Mouse (Mus musculus) MEL (cell line): ENCODE measurements around the gene Ascc3. TPM values are rescaled to one million over a fixed set of nuclear protein-coding genes. Genes with fewer than 3 reads are reported as not detected.

Source experiments
- DNase-seq: peaks from one replicate; pipeline ENCODE4 v3.0.0; 2011; ENCODE audit warnings: low read depth, low spot score
- H3K27ac ChIP-seq: 2 replicates; pipeline ENCODE4 v1.5.1; 2012; ENCODE audit warnings: low read depth, mild to moderate bottlenecking, control low read depth, low read length, moderate library complexity; ENCODE audit not compliant: control insufficient read depth
- H3K27me3 ChIP-seq, 2 experiments: fragments of 150-350 bp in 1 of 2; sonication (generic) in 1 of 2; 2 replicates each; pipeline ENCODE4 v1.6.1; 2012; ENCODE audit warnings: low read length in 2 of 2, mild to moderate bottlenecking in 2 of 2, improper control_type of control experiment in 1 of 2, moderate library complexity in 1 of 2; ENCODE audit not compliant: insufficient read depth in 2 of 2, control insufficient read depth in 1 of 2
- H3K36me3 ChIP-seq, 2 experiments: 2 replicates each; pipeline ENCODE4 v1.6.1; 2012 to 2014; ENCODE audit warnings: low read length in 2 of 2, improper control_type of control experiment in 1 of 2, inconsistent platforms in 1 of 2, mild to moderate bottlenecking in 1 of 2; ENCODE audit not compliant: insufficient read depth in 2 of 2, control insufficient read depth in 1 of 2
- H3K4me1 ChIP-seq, 2 experiments: fragments of 150-350 bp in 1 of 2; sonication (generic) in 1 of 2; 2 replicates each; pipeline ENCODE4 v1.6.1; 2012; ENCODE audit warnings: low read length in 2 of 2, improper control_type of control experiment in 1 of 2, mild to moderate bottlenecking in 1 of 2; ENCODE audit not compliant: insufficient read depth in 2 of 2, control insufficient read depth in 1 of 2
- H3K4me3 ChIP-seq, 2 experiments: fragments of 150-350 bp in 1 of 2; sonication (generic) in 1 of 2; 2 replicates each; pipeline ENCODE4 v1.5.1; 2012; ENCODE audit warnings: low read depth in 2 of 2, low read length in 2 of 2, mild to moderate bottlenecking in 2 of 2, moderate library complexity in 2 of 2, control low read depth in 1 of 2, improper control_type of control experiment in 1 of 2; ENCODE audit not compliant: control insufficient read depth in 1 of 2, insufficient read depth in 1 of 2
- H3K79me2 ChIP-seq: 2 replicates; pipeline ENCODE4 v1.6.1; 2012; ENCODE audit warnings: mild to moderate bottlenecking, low read length, moderate library complexity; ENCODE audit not compliant: control insufficient read depth, poor library complexity, insufficient read depth
- H3K9ac ChIP-seq: 2 replicates; pipeline ENCODE4 v1.6.1; 2012; ENCODE audit warnings: low read depth, mild to moderate bottlenecking, control low read depth, low read length, moderate library complexity; ENCODE audit not compliant: control insufficient read depth, poor library complexity, severe bottlenecking
- H3K9me3 ChIP-seq: fragments of 150-350 bp; sonication (generic); replicated peaks from 2 replicates; pipeline ENCODE4 v1.6.1; 2012; ENCODE audit warnings: mild to moderate bottlenecking, low read length, improper control_type of control experiment, moderate library complexity; ENCODE audit not compliant: insufficient read depth
- BHLHE40 ChIP-seq: IDR thresholded peaks from 2 replicates; pipeline ENCODE4 v1.6.1; 2012; ENCODE audit warnings: low read depth, mild to moderate bottlenecking, inconsistent platforms, low read length, improper control_type of control experiment, borderline replicate concordance
- CHD1 ChIP-seq: IDR thresholded peaks from 2 replicates; pipeline ENCODE4 v1.6.1; 2012; ENCODE audit warnings: low read depth, mild to moderate bottlenecking, inconsistent platforms, low read length, improper control_type of control experiment
- CHD2 ChIP-seq: IDR thresholded peaks from 2 replicates; pipeline ENCODE4 v1.6.1; 2011; ENCODE audit warnings: low read length, improper control_type of control experiment
- CTCF ChIP-seq, 3 experiments: IDR thresholded peaks in 2 of 3; conservative IDR thresholded peaks in 1 of 3; 2 replicates each; pipeline ENCODE4 v1.5.1; 2011 to 2012; ENCODE audit warnings: low read length in 3 of 3, low read depth in 2 of 3, mild to moderate bottlenecking in 2 of 3, improper control_type of control experiment in 1 of 3, inconsistent platforms in 1 of 3, mixed read lengths in 1 of 3, moderate library complexity in 1 of 3; ENCODE audit not compliant: control insufficient read depth in 1 of 3, insufficient read depth in 1 of 3, poor library complexity in 1 of 3, severe bottlenecking in 1 of 3
- E2F4 ChIP-seq: IDR thresholded peaks from 2 replicates; pipeline ENCODE4 v1.6.1; 2011; ENCODE audit warnings: low read depth, low read length, improper control_type of control experiment, borderline replicate concordance
- ELF1 ChIP-seq: IDR thresholded peaks from 2 replicates; pipeline ENCODE4 v1.6.1; 2014; ENCODE audit warnings: low read depth, mild to moderate bottlenecking, inconsistent platforms, low read length, improper control_type of control experiment, moderate library complexity
- EP300 ChIP-seq, 2 experiments: IDR thresholded peaks; 2 replicates each; pipeline ENCODE4 v1.6.1; 2011; ENCODE audit warnings: improper control_type of control experiment in 2 of 2, low read length in 2 of 2, low read depth in 1 of 2, mild to moderate bottlenecking in 1 of 2
- ETS1 ChIP-seq: IDR thresholded peaks from 2 replicates; pipeline ENCODE4 v1.6.1; 2012; ENCODE audit warnings: low read depth, mild to moderate bottlenecking, inconsistent platforms, low read length, improper control_type of control experiment, moderate library complexity
- GABPA ChIP-seq: IDR thresholded peaks from 2 replicates; pipeline ENCODE4 v1.6.1; 2012; ENCODE audit warnings: low read depth, mild to moderate bottlenecking, inconsistent platforms, low read length, improper control_type of control experiment, moderate library complexity
- GATA1 ChIP-seq: IDR thresholded peaks from 2 replicates; pipeline ENCODE4 v1.6.1; 2011; ENCODE audit warnings: low read depth, low read length, improper control_type of control experiment
- JUND ChIP-seq: IDR thresholded peaks from 2 replicates; pipeline ENCODE4 v1.6.1; 2011; ENCODE audit warnings: low read depth, mild to moderate bottlenecking, improper control_type of control experiment, low read length
- KAT2A ChIP-seq: conservative IDR thresholded peaks from 2 replicates; pipeline ENCODE4 v1.6.1; 2012; ENCODE audit warnings: low read depth, low read length, improper control_type of control experiment, inconsistent platforms
- MAFK ChIP-seq: IDR thresholded peaks from 2 replicates; pipeline ENCODE4 v1.6.1; 2011; ENCODE audit warnings: low read depth, mild to moderate bottlenecking, low read length, improper control_type of control experiment, borderline replicate concordance
- MAX ChIP-seq: IDR thresholded peaks from 2 replicates; pipeline ENCODE4 v1.6.1; 2011; ENCODE audit warnings: low read length, improper control_type of control experiment
- MAZ ChIP-seq: IDR thresholded peaks from 2 replicates; pipeline ENCODE4 v1.6.1; 2012; ENCODE audit warnings: low read depth, mild to moderate bottlenecking, inconsistent platforms, low read length, improper control_type of control experiment
- MEF2A ChIP-seq: IDR thresholded peaks from 2 replicates; pipeline ENCODE4 v1.6.1; 2014; ENCODE audit warnings: low read depth, mild to moderate bottlenecking, inconsistent platforms, low read length, improper control_type of control experiment; ENCODE audit not compliant: poor library complexity, insufficient replicate concordance, severe bottlenecking; ENCODE audit errors: extremely low read depth
- MXI1 ChIP-seq: IDR thresholded peaks from 2 replicates; pipeline ENCODE4 v1.6.1; 2011; ENCODE audit warnings: mild to moderate bottlenecking, low read depth, low read length, improper control_type of control experiment
- MYC ChIP-seq: IDR thresholded peaks from 2 replicates; pipeline ENCODE4 v1.6.1; 2011; ENCODE audit warnings: low read depth, mild to moderate bottlenecking, low read length, improper control_type of control experiment, moderate library complexity
- NELFE ChIP-seq: IDR thresholded peaks from 2 replicates; pipeline ENCODE4 v1.6.1; 2011; ENCODE audit warnings: low read depth, low read length, improper control_type of control experiment
- POLR2A ChIP-seq, 2 experiments: IDR thresholded peaks; 2 replicates each; pipeline ENCODE4 v1.6.1; 2011 to 2012; ENCODE audit warnings: low read length in 2 of 2, mild to moderate bottlenecking in 2 of 2, control low read depth in 1 of 2, improper control_type of control experiment in 1 of 2, low read depth in 1 of 2, moderate library complexity in 1 of 2; ENCODE audit not compliant: control insufficient read depth in 1 of 2, insufficient read depth in 1 of 2, poor library complexity in 1 of 2
- POLR2AphosphoS5 ChIP-seq: IDR thresholded peaks from 2 replicates; pipeline ENCODE4 v1.6.1; 2012; ENCODE audit warnings: low read depth, borderline replicate concordance, mild to moderate bottlenecking, inconsistent platforms, low read length, moderate library complexity, mixed read lengths
- RAD21 ChIP-seq: IDR thresholded peaks from 2 replicates; pipeline ENCODE4 v1.6.1; 2011; ENCODE audit warnings: mild to moderate bottlenecking, low read depth, low read length, improper control_type of control experiment
- RCOR1 ChIP-seq: IDR thresholded peaks from 2 replicates; pipeline ENCODE4 v1.6.1; 2012; ENCODE audit warnings: low read depth, mild to moderate bottlenecking, inconsistent platforms, low read length, improper control_type of control experiment
- TAL1 ChIP-seq: IDR thresholded peaks from 2 replicates; pipeline ENCODE4 v1.6.1; 2012; ENCODE audit warnings: mild to moderate bottlenecking, inconsistent platforms, low read length, moderate library complexity, mixed read lengths
- TCF12 ChIP-seq: IDR thresholded peaks from 2 replicates; pipeline ENCODE4 v1.6.1; 2014; ENCODE audit warnings: low read depth, mild to moderate bottlenecking, inconsistent platforms, low read length, improper control_type of control experiment, moderate library complexity
- UBTF ChIP-seq: IDR thresholded peaks from 2 replicates; pipeline ENCODE4 v1.6.1; 2012; ENCODE audit warnings: low read depth, mild to moderate bottlenecking, inconsistent platforms, low read length, improper control_type of control experiment, moderate library complexity, borderline replicate concordance; ENCODE audit not compliant: insufficient read depth
- USF2 ChIP-seq, 2 experiments: IDR thresholded peaks; 2 replicates each; pipeline ENCODE4 v1.6.1; 2011 to 2012; ENCODE audit warnings: improper control_type of control experiment in 2 of 2, low read length in 2 of 2, borderline replicate concordance in 1 of 2, inconsistent platforms in 1 of 2, low read depth in 1 of 2, mild to moderate bottlenecking in 1 of 2; ENCODE audit not compliant: insufficient read depth in 1 of 2
- ZKSCAN1 ChIP-seq: IDR thresholded peaks from 2 replicates; pipeline ENCODE4 v1.6.1; 2012; ENCODE audit warnings: low read depth, mild to moderate bottlenecking, inconsistent platforms, low read length, improper control_type of control experiment, moderate library complexity
- polyA plus RNA-seq, 2 experiments: library from polyadenylated mRNA; stranded (reverse) in 1 of 2; unstranded in 1 of 2; fragments of >175 nt in 1 of 2; fragments of >200 nt in 1 of 2; gene quantifications; 2 replicates each; pipeline versions ENCODE4 v1.2.1 to v1.2.4; 2012; ENCODE audit warnings: low replicate concordance in 2 of 2, low read depth in 1 of 2; ENCODE audit not compliant: insufficient read length in 2 of 2, insufficient read depth in 1 of 2, missing spikeins in 1 of 2
- total RNA-seq: library from RNA; depleted of rRNA; stranded (reverse); fragments of 300-350 nt; gene quantifications from 2 replicates; pipeline ENCODE4 v1.2.3, GENCODE M21; 2012

Gene Ascc3
- total and polyA plus RNA-seq, 3 experiments = 22.6 to 131 (median 24.3) TPM

DNA sequence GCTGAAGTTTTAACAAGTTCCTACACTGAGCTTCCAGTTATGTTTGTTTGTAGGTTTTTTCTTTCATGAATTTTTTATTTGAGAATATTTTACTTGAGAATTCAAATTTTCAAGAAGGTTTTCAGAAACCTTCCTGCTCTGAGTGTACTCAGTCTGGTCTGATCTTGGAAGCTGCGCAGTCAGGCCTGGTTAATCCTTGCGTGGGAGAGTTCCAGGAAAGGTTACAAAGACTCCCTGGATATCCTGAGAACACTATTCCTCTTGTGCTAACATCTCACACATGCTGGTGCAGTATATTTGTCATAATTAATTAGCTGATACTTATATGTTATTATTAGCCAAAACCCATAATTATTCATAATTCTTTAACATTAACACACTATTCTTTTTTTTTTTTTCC, 242.1 kb downstream of the Ascc3 start:
- no peaks in the 10 kb centered on the region for H3K4me1 ChIP-seq
- peaks cover 0 to 5% of the 10 kb centered on the region in 2 experiments; a peak in 1 of 4 replicates for H3K36me3 ChIP-seq
- H3K27ac ChIP-seq = no peak overlapping the region
- no peaks in the 10 kb centered on the region for H3K27me3 ChIP-seq
- DNase-seq = no peak
- no peaks in the 10 kb centered on the region for H3K79me2 ChIP-seq
- H3K4me3 ChIP-seq = no peak overlapping the region
- H3K9ac ChIP-seq = no peak overlapping the region
- no peaks in the 10 kb centered on the region for H3K9me3 ChIP-seq
- TF ChIP-seq MYC = no peak
- TF ChIP-seq POLR2A (IDR thresholded peaks at IDR 0.05; ENCODE audit: control insufficient read depth in 1 of 2, insufficient read depth in 1 of 2, low read depth in 1 of 2, low read length in 2 of 2, poor library complexity in 1 of 2) = no peak
- TF ChIP-seq NELFE = no peak
- no peak for TF ChIP-seq GABPA
- no peak for TF ChIP-seq MAFK
- TF ChIP-seq MXI1 = no peak
- no peak for TF ChIP-seq UBTF
- TF ChIP-seq RCOR1 = no peak
- TF ChIP-seq ELF1 = no peak
- no peak for TF ChIP-seq ETS1
- no peak for TF ChIP-seq MAX
- TF ChIP-seq GATA1 = no peak
- no peak for TF ChIP-seq MEF2A
- TF ChIP-seq CHD2 = no peak
- TF ChIP-seq TCF12 = no peak
- TF ChIP-seq BHLHE40 = no peak
- no peak for TF ChIP-seq CHD1

DNA sequence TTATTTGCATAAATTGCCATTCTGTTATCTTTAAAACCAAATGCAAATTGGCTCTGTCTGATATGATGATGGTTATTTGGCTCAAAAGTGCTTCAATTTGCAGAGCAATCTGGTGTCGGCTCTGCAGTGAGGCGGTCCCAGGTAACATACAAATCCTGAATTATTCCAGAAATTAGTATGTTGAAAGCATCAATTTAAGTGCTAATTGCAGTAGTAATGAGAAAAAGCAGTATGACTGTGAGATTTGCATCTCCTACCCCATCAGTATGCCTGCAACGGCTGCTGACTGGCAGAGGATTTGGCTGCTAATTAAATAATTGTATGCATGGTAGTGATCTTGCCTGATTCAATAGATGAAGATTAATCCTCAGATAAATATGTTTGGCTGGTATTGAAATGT, 250.9 kb downstream of the Ascc3 start:
- H3K9me3 ChIP-seq = no peaks in the 10 kb centered on the region
- H3K4me3 ChIP-seq = no peak overlapping the region
- no peak for DNase-seq
- H3K27me3 ChIP-seq = no peaks in the 10 kb centered on the region
- H3K27ac ChIP-seq = no peak overlapping the region
- no peaks in the 10 kb centered on the region for H3K79me2 ChIP-seq
- TF ChIP-seq CTCF (IDR thresholded peaks at IDR 0.05 in 2 of 3, conservative IDR thresholded peaks at IDR 0.05 in 1 of 3; ENCODE audit: control insufficient read depth in 1 of 3, insufficient read depth in 1 of 3, low read depth in 2 of 3, low read length in 3 of 3, poor library complexity in 1 of 3, severe bottlenecking in 1 of 3) (no peak), TAL1 (no peak), MAZ (no peak), RAD21 (no peak), MYC (no peak), ETS1 (no peak), POLR2AphosphoS5 (no peak), EP300 (IDR thresholded peaks at IDR 0.05; ENCODE audit: low read depth in 1 of 2, low read length in 2 of 2) (no peak), KAT2A (no peak), E2F4 (no peak), USF2 (IDR thresholded peaks at IDR 0.05; ENCODE audit: borderline replicate concordance in 1 of 2, insufficient read depth in 1 of 2, low read depth in 1 of 2, low read length in 2 of 2) (no peak), ZKSCAN1 (no peak), GABPA (no peak), RCOR1 (no peak), JUND (no peak)
- no peaks in the 10 kb centered on the region for H3K4me1 ChIP-seq
- peaks cover 0 to 5% of the 10 kb centered on the region in 2 experiments; a peak in 2 of 4 replicates for H3K36me3 ChIP-seq
- no peak overlapping the region for H3K9ac ChIP-seq
